Mouse (Mus musculus) cerebellum, adult 2 months (tissue): ENCODE measurements around the gene Slc15a3.

Experiments used
- CTCF ChIP-seq: fragments of 200-500 bp; IDR thresholded peaks from 2 replicates; pipeline ENCODE4 v1.5.1; 2011; ENCODE audit warnings: low read depth, mild to moderate bottlenecking, control low read depth, low read length, moderate library complexity, borderline replicate concordance; ENCODE audit not compliant: insufficient read depth
- POLR2A ChIP-seq: fragments of 200-500 bp; IDR thresholded peaks from 2 replicates; pipeline ENCODE4 v1.6.1; 2011; ENCODE audit warnings: low read length, control low read depth, borderline replicate concordance; ENCODE audit not compliant: insufficient read depth

DNA sequence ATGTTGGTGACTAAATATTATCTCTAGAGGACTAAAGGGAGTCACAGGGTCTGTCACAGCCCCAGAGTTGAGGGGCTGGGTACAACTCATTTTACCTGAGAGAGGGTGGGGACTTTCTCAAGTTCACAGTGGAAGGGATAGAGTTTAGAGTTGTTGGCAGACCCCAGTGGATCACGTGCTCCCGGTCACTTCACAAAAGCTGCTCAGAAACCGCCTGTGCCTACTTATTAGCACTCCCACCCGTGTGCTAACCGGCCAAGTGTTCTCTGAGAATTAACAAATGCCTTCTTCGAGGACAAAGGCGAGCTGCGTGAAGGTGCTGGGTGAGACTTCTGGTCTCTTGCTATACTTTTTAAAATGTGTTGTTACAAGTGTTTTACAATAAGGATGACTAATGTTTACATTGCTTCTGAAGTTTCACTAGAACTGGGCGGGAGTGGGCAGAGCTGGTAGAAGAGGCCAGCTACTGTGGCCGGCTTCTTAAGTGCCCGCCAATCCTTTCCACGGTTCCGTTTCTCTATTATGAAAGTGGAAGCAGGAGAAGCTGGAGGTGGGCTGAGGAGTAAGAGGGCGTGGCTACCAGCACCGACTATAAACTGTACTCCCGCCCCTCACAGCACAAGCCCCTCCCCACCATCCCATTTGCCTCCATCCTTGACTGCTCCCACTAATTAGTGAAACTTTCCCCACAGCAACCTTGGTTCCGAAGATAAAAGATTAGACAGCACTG is 21.1 kb upstream of the Slc15a3 start:
- no peak for TF ChIP-seq POLR2A
- no peak for TF ChIP-seq CTCF
